9 mouse cellular contexts compared by ENCODE assay signal in the genomic region with DNA sequence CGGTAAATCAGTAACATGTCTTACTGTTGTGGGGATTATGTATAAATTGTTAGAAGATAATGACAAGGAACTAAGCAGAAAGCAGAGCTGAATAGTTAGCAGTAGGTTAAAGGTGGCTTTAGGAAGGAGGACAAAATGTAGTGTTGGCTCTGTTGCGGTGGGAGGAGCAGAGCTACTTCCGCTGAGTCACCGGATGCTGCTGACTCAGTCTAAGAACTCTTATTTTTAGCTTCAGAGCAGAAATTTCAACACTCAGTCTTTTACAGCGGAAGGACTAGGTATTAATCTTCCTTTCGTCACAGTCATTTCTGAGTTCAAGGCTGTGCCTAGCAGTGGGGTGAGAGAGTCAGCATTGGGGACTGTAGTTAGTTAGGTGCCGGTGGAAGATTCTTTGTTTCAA.
DNase-seq lines count a peak whose midpoint lies in the region; ATAC-seq and TF ChIP-seq lines count a peak whose summit lies in the region.
"Had no signal": no experiment of that assay in that cellular context is flagged by ENCODE, and none has a peak within 500 bp of the region (broad histone marks: within the 10 kb centered on the region; RNA-seq: fewer than 3 reads in every experiment).

No protein-coding gene starts in this region.

- WGBS in liver, embryonic 14.5 days (ENCODE audit: insufficient replicate concordance): 41% methylated on average over 7 of the region's 7 CpGs
- WGBS in thymus, adult 2 months: 44% methylated on average over 7 of the region's 7 CpGs

- no peak overlapping the region for H3K4me3 ChIP-seq in embryonic fibroblast, embryonic 13.5 days (ENCODE audit: insufficient read depth, low read length)
- peak overlapping the region; percentile 22 to 39; a peak in 2 of 4 replicates for H3K4me3 ChIP-seq in liver, embryonic 14.5 days (ENCODE audit: insufficient read depth in 1 of 2, low read depth in 2 of 2, low read length in 2 of 2)
- H3K4me3 ChIP-seq in thymus, adult 2 months (ENCODE audit: control insufficient read depth, insufficient read depth, low read length): no peak overlapping the region
- H3K4me3 ChIP-seq: lung, embryonic 15.5 days had no signal

- peak overlapping the region; percentile 55 for H3K4me2 ChIP-seq in liver, embryonic 14.5 days (ENCODE audit: low read depth)
- H3K4me2 ChIP-seq: lung, embryonic 15.5 days had no signal

- peak overlapping the region; percentile 60; the same call in 1 of the 2 replicates for H3K27ac ChIP-seq in embryonic fibroblast, embryonic 13.5 days (ENCODE audit: insufficient read depth, low read length)
- peak overlapping the region; percentile 91 for H3K27ac ChIP-seq in liver, embryonic 14.5 days
- H3K27ac ChIP-seq in thymus, adult 2 months (ENCODE audit: control insufficient read depth, insufficient read depth, low read length): no peak overlapping the region
- H3K27ac ChIP-seq: lung, embryonic 15.5 days had no signal

- TF ChIP-seq EP300 in liver, embryonic 14.5 days (IDR thresholded peaks at IDR 0.05; ENCODE audit: low read depth): no peak; the same call in 1 of the 2 replicates

- peak; percentile 4 for DNase-seq in layer of hippocampus, adult 9-11 months
- no peak for DNase-seq in layer of hippocampus, postnatal 10 days (ENCODE audit: low spot score in 2 of 2)
- DNase-seq in liver, embryonic 14.5 days (ENCODE audit: low read depth in 3 of 3, low spot score in 3 of 3): peak; percentile 66 to 69 (median 67)
- DNase-seq in thymus, adult 2 months: peak; percentile 42
- DNase-seq in cerebellum, postnatal 36 days: no peak
- no peak for DNase-seq in embryo, embryonic 10.5 days (ENCODE audit: low spot score)
- no peak for DNase-seq in urinary bladder, postnatal 4 days (ENCODE audit: low spot score in 2 of 2)

- H3K9me3 ChIP-seq in liver, embryonic 14.5 days (ENCODE audit: control insufficient read depth, low read length): no peaks in the 10 kb centered on the region
- H3K9me3 ChIP-seq: lung, embryonic 15.5 days had no signal

- no peaks in the 10 kb centered on the region for H3K27me3 ChIP-seq in liver, embryonic 14.5 days (ENCODE audit: control insufficient read depth, insufficient read depth, low read length)
- H3K27me3 ChIP-seq in thymus, adult 2 months (ENCODE audit: control insufficient read depth, insufficient read depth, low read length): no peaks in the 10 kb centered on the region
- H3K27me3 ChIP-seq: lung, embryonic 15.5 days had no signal

- H3K36me3 ChIP-seq in liver, embryonic 14.5 days (replicated peaks; ENCODE audit: control insufficient read depth, insufficient read depth, low read depth): no peaks in the 10 kb centered on the region
- no peaks in the 10 kb centered on the region for H3K36me3 ChIP-seq in thymus, adult 2 months (ENCODE audit: control insufficient read depth, insufficient read depth, low read length)
- H3K36me3 ChIP-seq: lung, embryonic 15.5 days had no signal

- TF ChIP-seq CTCF in embryonic fibroblast, embryonic 13.5 days (IDR thresholded peaks at IDR 0.05; ENCODE audit: borderline replicate concordance, insufficient read depth, low read length): no peak
- no peak for TF ChIP-seq CTCF in liver, embryonic 14.5 days (IDR thresholded peaks at IDR 0.05; ENCODE audit: low read depth)
- TF ChIP-seq CTCF in thymus, adult 2 months (IDR thresholded peaks at IDR 0.05; ENCODE audit: borderline replicate concordance, control insufficient read depth, extremely low read depth, insufficient read depth, low read length, poor library complexity): no peak

- no peaks in the 10 kb centered on the region; the same call in 1 of the 2 replicates for H3K4me1 ChIP-seq in embryonic fibroblast, embryonic 13.5 days (ENCODE audit: control insufficient read depth, insufficient read depth, low read length)
- peaks cover 11% of the 10 kb centered on the region in 2 experiments for H3K4me1 ChIP-seq in liver, embryonic 14.5 days (replicated peaks; ENCODE audit: control insufficient read depth in 2 of 2, insufficient read depth in 2 of 2, low read length in 1 of 2)
- peaks cover 2% of the 10 kb centered on the region; the same call in 1 of the 2 replicates for H3K4me1 ChIP-seq in thymus, adult 2 months (replicated peaks; ENCODE audit: control insufficient read depth, insufficient read depth, low read length)

- H3K9ac ChIP-seq in liver, embryonic 14.5 days (replicated peaks): peak overlapping the region; percentile 45
- H3K9ac ChIP-seq: lung, embryonic 15.5 days had no signal

- no peak for TF ChIP-seq POLR2A in embryonic fibroblast, embryonic 13.5 days (IDR thresholded peaks at IDR 0.05; ENCODE audit: low read depth, low read length)
- no peak for TF ChIP-seq POLR2A in thymus, adult 2 months (IDR thresholded peaks at IDR 0.05; ENCODE audit: control insufficient read depth, extremely low read depth, insufficient read depth, low read length, poor library complexity)

- peak; percentile 88 for ATAC-seq in liver, embryonic 14.5 days (ENCODE audit: insufficient read depth)

Comparison
In these comparisons a context has a peak if more than half of its experiments do, and no peak if none do; other contexts are left out.
1. DNase-seq: peak in layer of hippocampus, adult 9-11 months (single experiment), liver, embryonic 14.5 days (3 of 3) and thymus, adult 2 months (single experiment); none in layer of hippocampus, postnatal 10 days (0 of 2), cerebellum, postnatal 36 days (0 of 2), embryo, embryonic 10.5 days (single experiment) and urinary bladder, postnatal 4 days (0 of 2).
2. H3K4me3 ChIP-seq: peak in liver, embryonic 14.5 days (2 of 2); none in embryonic fibroblast, embryonic 13.5 days (single experiment) and thymus, adult 2 months (single experiment).